Mouse (Mus musculus): ENCODE results near the gene Nr2c1. TPM values are rescaled to one million over a fixed set of nuclear protein-coding genes. Genes with fewer than 3 reads are reported as not detected.

The Nr2c1 gene
- total RNA-seq, 4 experiments from 2014 or later = 8.2 to 9.6 (median 8.7) TPM

DNA sequence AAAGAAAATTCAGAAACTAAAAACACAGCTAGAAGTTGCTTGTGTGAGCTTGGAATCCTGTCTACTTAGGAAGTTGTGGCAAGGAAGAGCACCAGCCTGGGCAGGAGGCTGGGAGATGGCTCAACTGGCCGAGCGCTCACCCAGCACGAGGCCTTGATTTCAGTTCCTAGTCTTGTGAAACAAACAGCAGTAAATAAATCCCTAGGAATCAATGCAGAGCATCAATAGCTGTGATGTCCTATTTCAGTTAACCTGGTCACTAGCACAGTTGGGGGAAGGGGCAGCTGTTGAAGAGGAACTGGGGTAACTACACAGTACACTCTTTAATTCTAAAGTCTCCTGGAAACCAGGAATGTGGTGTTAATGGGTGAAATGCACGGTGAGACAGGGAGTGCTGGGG is 57.1 kb downstream of the Nr2c1 start:
- DNase-seq (ENCODE audit: low spot score in 2 of 2) = no peak

GRCm38 (mm10) chr10:94210718-94211618 is 63.1 kb downstream of the Nr2c1 start:
- DNase-seq (ENCODE audit: low spot score in 2 of 2) = peak; percentile 15 to 32

DNA sequence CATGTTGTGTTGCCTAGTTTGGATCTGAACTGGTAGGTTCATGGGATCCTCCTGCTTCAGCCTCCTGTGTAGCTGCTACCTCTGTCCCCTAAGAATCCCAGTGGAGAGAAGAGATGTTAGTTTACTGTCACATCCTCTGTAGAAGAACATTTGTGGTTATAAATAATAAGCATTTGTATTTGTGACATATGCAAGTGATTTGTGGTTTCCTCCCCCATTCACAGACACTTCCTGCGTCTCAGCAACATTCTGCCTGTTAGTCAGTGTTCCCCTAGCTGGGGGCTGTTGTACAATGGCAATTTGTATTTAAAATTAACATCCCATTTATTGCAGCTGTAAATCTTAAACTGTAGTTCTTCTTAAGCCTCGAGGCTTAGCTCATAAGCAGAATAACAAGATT is 63.9 kb downstream of the Nr2c1 start:
- DNase-seq (ENCODE audit: low spot score in 2 of 2) = no peak

DNA sequence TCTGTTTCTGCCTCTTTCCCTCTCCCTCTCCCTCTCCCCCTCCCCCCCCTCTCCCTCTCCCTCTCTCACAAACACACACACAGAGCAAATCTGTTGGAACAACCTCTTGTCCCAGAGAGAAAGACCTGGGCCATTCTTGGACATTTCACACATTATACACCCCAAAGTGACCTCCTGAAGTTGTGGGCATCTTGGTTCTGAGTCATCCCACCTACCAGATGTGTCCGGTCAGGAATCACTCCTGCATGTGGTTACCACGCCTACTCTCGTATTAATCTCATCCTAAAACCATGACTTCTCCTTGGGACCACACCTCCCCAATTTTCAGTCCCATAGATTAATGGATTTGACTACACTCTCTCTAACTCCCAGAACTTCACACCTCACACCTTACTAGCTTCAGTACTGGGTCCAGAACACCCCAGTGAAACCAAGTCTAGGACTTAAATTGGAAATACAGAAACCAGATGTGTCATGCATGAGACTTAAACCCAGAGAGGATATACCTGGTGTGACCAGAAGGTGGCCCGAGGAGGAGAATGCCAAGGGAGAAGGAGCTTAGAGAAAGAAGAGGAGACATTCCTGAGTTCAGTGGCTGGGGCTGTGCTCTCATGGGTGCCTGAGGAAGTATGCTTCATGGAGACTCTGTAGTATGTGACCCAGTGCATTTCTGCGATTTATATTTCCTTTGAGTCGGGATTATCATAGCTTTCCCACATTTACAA is 77.4 kb downstream of the Nr2c1 start:
- no peak for DNase-seq (ENCODE audit: low spot score in 2 of 2)

GRCm38 (mm10) chr10:94230172-94230981 is 82.6 kb downstream of the Nr2c1 start:
- DNase-seq (ENCODE audit: low spot score in 2 of 2) = peak; percentile 25 to 68

- no peak for DNase-seq (ENCODE audit: low spot score in 2 of 2)
Observed at GRCm38 (mm10) chr10:94231025-94231424, 83.2 kb downstream of the Nr2c1 start.

DNA sequence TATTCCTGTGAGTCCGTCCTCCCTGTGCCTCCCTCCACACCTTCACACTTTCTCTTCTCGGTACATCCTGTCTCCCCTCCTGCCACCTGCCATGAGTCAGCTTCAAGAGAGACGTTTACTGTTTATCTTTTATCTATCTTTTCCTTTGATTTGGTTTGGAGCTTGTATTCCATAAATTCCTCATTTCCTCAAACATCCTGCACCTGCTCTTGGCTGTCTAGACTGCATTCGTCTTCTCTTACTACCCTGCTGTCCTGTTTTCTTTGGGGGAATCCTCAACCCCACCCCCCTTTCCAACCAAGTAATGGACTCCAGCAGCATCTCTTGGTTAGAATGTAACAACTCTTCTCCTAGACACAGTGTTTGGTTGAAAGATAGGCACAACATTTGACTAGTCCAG is 87.4 kb downstream of the Nr2c1 start:
- no peak for DNase-seq (ENCODE audit: low spot score in 2 of 2)

DNA sequence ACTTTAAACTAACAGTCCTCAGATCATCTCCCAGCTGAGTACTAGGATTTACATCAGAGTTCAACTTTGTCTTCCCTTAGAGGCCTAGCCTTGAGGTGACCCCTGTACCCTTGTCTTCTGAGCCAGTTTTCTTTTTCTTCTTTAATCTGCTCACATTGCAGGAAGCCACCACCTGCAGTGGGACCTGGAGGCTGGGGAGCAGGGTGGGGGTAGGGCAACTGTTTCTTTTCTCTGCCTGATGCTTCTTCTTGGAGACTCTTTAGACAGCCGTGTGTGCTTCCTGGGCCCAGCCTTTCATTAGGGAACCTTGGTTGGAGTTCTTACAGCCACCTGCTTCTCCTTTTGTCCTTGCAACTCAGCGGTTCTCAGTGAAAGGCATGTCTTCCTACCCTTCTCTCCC is 93.5 kb downstream of the Nr2c1 start:
- no peak for DNase-seq (ENCODE audit: low spot score in 2 of 2)

Other genes starting within 250 kb of the Nr2c1 start
- gene Vezt, start 112.2 kb upstream of the Nr2c1 start, total RNA-seq (2022) = 10 to 100 TPM; 69.0 to 89.4 (median 83.1) TPM
- gene Fgd6, start 112.0 kb upstream of the Nr2c1 start, total RNA-seq (2022) = 10 to 100 TPM in 2 of 4 experiments, 1 to 10 TPM in 2; 9.3 to 11.6 (median 10.5) TPM
- gene Ndufa12, start 50.7 kb downstream of the Nr2c1 start, total RNA-seq (2022) = 100 to 1,000 TPM; 212 to 250 (median 232) TPM
- not detected for gene Gm4792, start 150.7 kb downstream of the Nr2c1 start, total RNA-seq (2022)
- gene Tmcc3, start 163.9 kb downstream of the Nr2c1 start, total RNA-seq (2022) = 10 to 100 TPM; 37.5 to 45.6 (median 39.7) TPM

Data from left cerebral cortex, adult 8-10 months (tissue).